Mouse (Mus musculus) CH12.LX (cell line): ENCODE measurements around the gene Nucb1.

ENCODE experiments used
- CTCF ChIP-seq, 2 experiments: IDR thresholded peaks in 1 of 2; conservative IDR thresholded peaks in 1 of 2; 2 replicates each; pipeline ENCODE4 v1.5.1; 2011 to 2012; ENCODE audit warnings: low read depth in 2 of 2, low read length in 2 of 2, improper control_type of control experiment in 1 of 2, inconsistent platforms in 1 of 2, mild to moderate bottlenecking in 1 of 2, moderate library complexity in 1 of 2
- GABPA ChIP-seq: IDR thresholded peaks from 2 replicates; pipeline ENCODE4 v1.6.1; 2012; ENCODE audit warnings: low read depth, low read length, improper control_type of control experiment, inconsistent platforms; ENCODE audit not compliant: insufficient replicate concordance
- HCFC1 ChIP-seq: IDR thresholded peaks from 2 replicates; pipeline ENCODE4 v1.6.1; 2012; ENCODE audit warnings: low read depth, mild to moderate bottlenecking, inconsistent platforms, low read length, improper control_type of control experiment
- IRF4 ChIP-seq: IDR thresholded peaks from 2 replicates; pipeline ENCODE4 v1.6.1; 2014; ENCODE audit warnings: low read depth, mild to moderate bottlenecking, inconsistent platforms, low read length, improper control_type of control experiment
- JUND ChIP-seq: conservative IDR thresholded peaks from 2 replicates; pipeline ENCODE4 v1.6.1; 2011; ENCODE audit warnings: low read depth, low read length, improper control_type of control experiment
- NRF1 ChIP-seq: IDR thresholded peaks from 2 replicates; pipeline ENCODE4 v1.6.1; 2014; ENCODE audit warnings: low read depth, mild to moderate bottlenecking, inconsistent platforms, low read length, improper control_type of control experiment, moderate library complexity
- POLR2A ChIP-seq: IDR thresholded peaks from 2 replicates; pipeline ENCODE4 v1.6.1; 2011; ENCODE audit warnings: low read depth, mild to moderate bottlenecking, improper control_type of control experiment, low read length
- TCF12 ChIP-seq: IDR thresholded peaks from 2 replicates; pipeline ENCODE4 v1.6.1; 2014; ENCODE audit warnings: low read depth, mild to moderate bottlenecking, inconsistent platforms, low read length, improper control_type of control experiment
- USF1 ChIP-seq: IDR thresholded peaks from 2 replicates; pipeline ENCODE4 v1.6.1; 2014; ENCODE audit warnings: low read depth, mild to moderate bottlenecking, inconsistent platforms, low read length, improper control_type of control experiment

GRCm38 (mm10) chr7:45553519-45553918 is 43.3 kb upstream of the Nucb1 start:
- TF ChIP-seq GABPA (no peak), USF1 (no peak), CTCF (conservative IDR thresholded peaks at IDR 0.05 in 1 of 2, IDR thresholded peaks at IDR 0.05 in 1 of 2; ENCODE audit: low read depth in 2 of 2, low read length in 2 of 2) (no peak), JUND (no peak), NRF1 (no peak), HCFC1 (no peak), POLR2A (no peak), TCF12 (no peak), IRF4 (no peak)
